Mouse (Mus musculus): Measurements from ENCODE around the gene Sim2. TPM values are rescaled to one million over a fixed set of nuclear protein-coding genes. Genes with fewer than 3 reads are reported as not detected.

The Sim2 gene
- total RNA-seq (2014; rRNA removed; ENCODE audit: low replicate concordance) (not detected in 2 replicates), polyA plus RNA-seq (2015; fragmentation: Nextera tagmentation; extraction: Ambion mirVana) (0.03 TPM in 1 of 2 replicates, not detected in the other)

- H3K4me3 ChIP-seq (ENCODE audit: low read depth, low read length) = peak within 1 kb of the TSS; percentile 48
- H3K4me1 ChIP-seq (ENCODE audit: control insufficient read depth, insufficient read depth) = peaks cover 4% of the 10 kb centered on the region; the same call in 1 of the 2 replicates
- WGBS = under 1% methylated on average over 83 of the region's 96 CpGs
- no peaks in the 10 kb centered on the region for H3K36me3 ChIP-seq (replicated peaks; ENCODE audit: control insufficient read depth, insufficient read depth, low read length)
- H3K9me3 ChIP-seq (replicated peaks; ENCODE audit: control insufficient read depth, low read length) = no peaks in the 10 kb centered on the region
- ATAC-seq (ENCODE audit: insufficient read depth, low read depth) (0 out of 2 replicates have a peak, but pooled peaks have one; percentile 21), DNase-seq (ENCODE audit: low spot score) (no peak)
- peak within 1 kb of the TSS; percentile 64 for H3K4me2 ChIP-seq (ENCODE audit: low read depth, low read length)
- H3K27me3 ChIP-seq (ENCODE audit: control insufficient read depth, insufficient read depth, low read length) = peaks cover 100% of the 10 kb centered on the region
- no peak within 1 kb of the TSS for H3K27ac ChIP-seq (ENCODE audit: low read depth)
- no peak within 1 kb of the TSS for H3K9ac ChIP-seq (replicated peaks; ENCODE audit: low read depth, low read length)
- no peak for TF ChIP-seq CTCF (IDR thresholded peaks at IDR 0.05; ENCODE audit: low read depth)
- TF ChIP-seq EP300 (IDR thresholded peaks at IDR 0.05; ENCODE audit: low read depth) = no peak
Measured at GRCm38 (mm10) chr16:94084711-94085602, at the start of gene Sim2. TSS of gene Sim2 (plus strand) at chr16:94084931.

- ATAC-seq (ENCODE audit: insufficient read depth, low read depth) = no peak
- TF ChIP-seq CTCF (IDR thresholded peaks at IDR 0.05; ENCODE audit: low read depth) (no peak), EP300 (IDR thresholded peaks at IDR 0.05; ENCODE audit: low read depth) (no peak)
Measured at GRCm38 (mm10) chr16:94037280-94037679, 47.5 kb upstream of the Sim2 start.

GRCm38 (mm10) chr16:94038272-94038985 is 46.3 kb upstream of the Sim2 start:
- Histone ChIP-seq H3K36me3 (replicated peaks; ENCODE audit: control insufficient read depth, insufficient read depth, low read length) (no peaks in the 10 kb centered on the region), H3K9me3 (replicated peaks; ENCODE audit: control insufficient read depth, low read length) (no peaks in the 10 kb centered on the region), H3K4me2 (ENCODE audit: low read depth, low read length) (no peak overlapping the region), H3K4me1 (ENCODE audit: control insufficient read depth, insufficient read depth) (no peaks in the 10 kb centered on the region), H3K4me3 (ENCODE audit: low read depth, low read length) (no peak overlapping the region), H3K27me3 (ENCODE audit: control insufficient read depth, insufficient read depth, low read length) (peaks cover 32% of the 10 kb centered on the region), H3K27ac (ENCODE audit: low read depth) (no peak overlapping the region), H3K9ac (replicated peaks; ENCODE audit: low read depth, low read length) (no peak overlapping the region)
- DNase-seq (ENCODE audit: low spot score) = peak; percentile 18
- peak; percentile 78 for TF ChIP-seq CTCF (IDR thresholded peaks at IDR 0.05; ENCODE audit: low read depth)
- TF ChIP-seq EP300 (IDR thresholded peaks at IDR 0.05; ENCODE audit: low read depth) = no peak
- 58% methylated on average over 12 of the region's 12 CpGs for WGBS
- ATAC-seq (ENCODE audit: insufficient read depth, low read depth) = peak; percentile 44; the same call in 1 of the 2 replicates

More at GRCm38 (mm10) chr16:94037280-94037679, 47.5 kb upstream of the Sim2 start:
- peaks cover 29% of the 10 kb centered on the region for H3K27me3 ChIP-seq (ENCODE audit: control insufficient read depth, insufficient read depth, low read length)
- no peaks in the 10 kb centered on the region for H3K36me3 ChIP-seq (replicated peaks; ENCODE audit: control insufficient read depth, insufficient read depth, low read length)
- no peak overlapping the region for H3K27ac ChIP-seq (ENCODE audit: low read depth)
- WGBS = 82% methylated on average over 7 of the region's 7 CpGs
- H3K9me3 ChIP-seq (replicated peaks; ENCODE audit: control insufficient read depth, low read length) = no peaks in the 10 kb centered on the region
- H3K4me2 ChIP-seq (ENCODE audit: low read depth, low read length) = no peak overlapping the region
- no peak overlapping the region for H3K4me3 ChIP-seq (ENCODE audit: low read depth, low read length)
- no peak for DNase-seq (ENCODE audit: low spot score)
- H3K9ac ChIP-seq (replicated peaks; ENCODE audit: low read depth, low read length) = no peak overlapping the region
- no peaks in the 10 kb centered on the region for H3K4me1 ChIP-seq (ENCODE audit: control insufficient read depth, insufficient read depth)

GRCm38 (mm10) chr16:94038986-94039341 is 45.8 kb upstream of the Sim2 start:
- no peak for ATAC-seq (ENCODE audit: insufficient read depth, low read depth)
- no peaks in the 10 kb centered on the region for H3K9me3 ChIP-seq (replicated peaks; ENCODE audit: control insufficient read depth, low read length)
- no peak overlapping the region for H3K4me2 ChIP-seq (ENCODE audit: low read depth, low read length)
- no peaks in the 10 kb centered on the region for H3K36me3 ChIP-seq (replicated peaks; ENCODE audit: control insufficient read depth, insufficient read depth, low read length)
- peaks cover 32% of the 10 kb centered on the region for H3K27me3 ChIP-seq (ENCODE audit: control insufficient read depth, insufficient read depth, low read length)
- H3K9ac ChIP-seq (replicated peaks; ENCODE audit: low read depth, low read length) = no peak overlapping the region
- H3K4me3 ChIP-seq (ENCODE audit: low read depth, low read length) = no peak overlapping the region
- DNase-seq (ENCODE audit: low spot score) = peak; percentile 5
- WGBS = 74% methylated on average over 9 of the region's 9 CpGs
- TF ChIP-seq EP300 (IDR thresholded peaks at IDR 0.05; ENCODE audit: low read depth) (no peak), CTCF (IDR thresholded peaks at IDR 0.05; ENCODE audit: low read depth) (no peak)
- no peaks in the 10 kb centered on the region for H3K4me1 ChIP-seq (ENCODE audit: control insufficient read depth, insufficient read depth)
- no peak overlapping the region for H3K27ac ChIP-seq (ENCODE audit: low read depth)

GRCm38 (mm10) chr16:94040485-94040884 is 44.2 kb upstream of the Sim2 start:
- H3K27ac ChIP-seq (ENCODE audit: low read depth) = no peak overlapping the region
- no peaks in the 10 kb centered on the region for H3K4me1 ChIP-seq (ENCODE audit: control insufficient read depth, insufficient read depth)
- H3K4me3 ChIP-seq (ENCODE audit: low read depth, low read length) = no peak overlapping the region
- no peaks in the 10 kb centered on the region for H3K36me3 ChIP-seq (replicated peaks; ENCODE audit: control insufficient read depth, insufficient read depth, low read length)
- no peaks in the 10 kb centered on the region for H3K9me3 ChIP-seq (replicated peaks; ENCODE audit: control insufficient read depth, low read length)
- 28% methylated on average over 16 of the region's 16 CpGs for WGBS
- no peak for DNase-seq (ENCODE audit: low spot score)
- H3K4me2 ChIP-seq (ENCODE audit: low read depth, low read length) = no peak overlapping the region
- H3K9ac ChIP-seq (replicated peaks; ENCODE audit: low read depth, low read length) = no peak overlapping the region
- no peak for ATAC-seq (ENCODE audit: insufficient read depth, low read depth)
- no peak for TF ChIP-seq EP300 (IDR thresholded peaks at IDR 0.05; ENCODE audit: low read depth)
- peaks cover 29% of the 10 kb centered on the region for H3K27me3 ChIP-seq (ENCODE audit: control insufficient read depth, insufficient read depth, low read length)

All from heart, postnatal 0 days (tissue).